Mouse (Mus musculus) frontal cortex, postnatal 36 days (tissue): ENCODE measurements around the gene Mysm1.

ENCODE experiments used
- DNase-seq, 2 experiments: peaks; one replicate each; pipeline ENCODE4 v3.0.0; 2022; ENCODE audit warnings: low spot score in 2 of 2

Gene Mysm1

DNA sequence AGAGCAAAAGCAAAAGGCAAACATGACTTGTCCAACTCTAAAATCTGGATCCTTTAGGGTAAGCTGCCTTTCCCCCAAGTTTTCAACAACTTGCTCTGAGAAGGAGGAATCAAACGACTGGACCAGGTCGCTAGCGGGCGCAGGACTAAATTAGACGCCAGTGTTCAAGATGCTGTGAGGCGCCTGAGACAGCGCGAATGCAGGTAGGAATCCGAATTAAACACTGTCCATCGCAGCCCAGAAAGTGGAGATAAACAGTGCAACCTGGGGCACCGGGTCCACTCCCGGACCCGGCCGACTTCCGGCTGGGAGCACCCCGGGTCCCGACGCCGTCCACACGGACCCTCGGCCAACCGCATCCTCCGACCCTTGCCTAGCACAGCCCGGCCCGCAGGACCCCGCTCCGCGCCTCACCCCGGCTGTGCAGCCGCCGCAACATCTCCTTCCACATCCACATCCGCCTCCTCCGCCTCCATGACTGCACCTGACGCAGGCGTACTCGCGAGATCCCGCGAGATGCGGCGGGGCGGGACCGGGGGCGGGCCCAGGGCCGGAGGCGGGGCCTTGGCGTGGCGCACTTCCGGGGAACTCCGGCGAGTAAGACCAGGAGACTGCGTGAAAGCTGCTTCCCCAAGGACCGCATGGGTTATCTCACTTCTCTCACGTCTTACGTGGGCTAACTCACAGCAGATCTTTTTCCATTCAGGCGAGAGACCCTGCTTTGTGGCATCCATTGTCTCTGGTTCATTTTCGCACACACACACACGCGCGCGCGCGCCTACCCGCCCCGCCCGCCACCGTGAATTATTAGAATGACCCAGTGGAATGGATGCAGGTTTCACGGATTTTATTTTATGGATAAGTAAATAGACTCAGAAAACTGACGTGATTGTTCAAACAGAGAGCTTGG lies at the start of gene Mysm1:
Gene Mysm1, minus strand, starts transcription at position 511 of the 910 bp plus-strand sequence.
- peak; percentile 91 to 95 for DNase-seq

DNA sequence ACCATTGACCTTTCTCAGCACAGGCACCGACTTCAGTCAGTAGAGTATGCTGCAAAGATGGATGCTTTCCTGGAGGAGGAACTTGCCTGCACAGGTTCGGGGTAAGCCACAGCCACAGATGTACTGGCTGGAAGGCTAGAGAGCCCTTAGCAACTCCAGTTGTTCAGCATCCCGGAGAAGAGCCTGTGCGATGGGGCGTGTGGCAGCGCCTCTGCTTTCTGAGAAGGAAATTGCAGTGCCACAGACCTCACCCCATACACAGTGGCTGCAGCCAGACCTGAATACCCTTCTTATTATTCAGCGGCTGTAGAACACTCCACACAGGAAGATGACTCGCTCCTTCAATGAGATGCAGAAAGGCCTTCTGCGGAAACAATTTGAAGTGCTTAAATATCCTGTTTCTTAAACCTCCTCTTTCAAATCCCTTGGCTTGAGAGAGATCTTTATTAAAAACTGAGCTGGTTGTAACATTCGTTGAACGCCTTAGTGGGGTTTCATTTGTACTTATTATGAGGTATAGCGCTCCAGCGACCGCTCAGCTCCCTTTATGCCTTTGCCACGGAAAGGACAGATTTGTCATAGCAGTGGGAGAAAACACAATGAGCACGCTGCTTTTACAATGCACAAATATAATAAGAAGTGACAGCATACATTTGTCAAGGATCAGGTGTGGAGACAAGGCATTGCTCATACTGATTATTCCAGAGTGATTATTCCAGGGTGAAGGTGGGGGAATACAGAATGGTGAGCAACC lies 47.1 kb upstream of the Mysm1 start:
- no peak for DNase-seq

DNA sequence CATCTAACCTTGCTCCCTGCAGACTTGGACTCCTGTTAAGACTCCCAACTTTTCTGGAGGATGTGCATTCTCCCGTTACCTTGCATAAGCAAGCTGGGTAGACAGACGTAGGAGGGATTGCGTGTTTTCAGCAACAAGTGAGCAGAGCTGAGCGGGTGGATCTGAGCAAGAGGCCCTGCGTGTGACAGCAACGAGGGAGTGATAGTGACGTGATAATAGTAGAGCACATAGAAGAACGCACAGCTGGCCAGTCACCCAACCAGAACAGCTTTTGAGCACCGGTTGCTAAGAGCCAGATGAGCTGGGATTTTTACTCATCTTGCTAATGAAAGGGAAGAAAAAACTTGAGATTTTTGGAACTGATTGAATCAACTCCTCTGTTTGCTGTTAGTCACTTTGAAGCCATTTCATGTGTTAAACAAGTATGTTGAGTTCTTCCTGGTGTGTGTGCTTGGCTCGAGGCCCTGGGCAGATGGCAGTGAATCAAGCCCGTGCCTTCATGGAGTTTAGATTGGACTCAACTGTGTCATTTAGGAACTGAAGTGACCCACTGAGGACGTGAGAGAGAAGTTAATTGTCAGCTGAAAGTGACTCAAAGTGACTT lies 44.6 kb upstream of the Mysm1 start:
- DNase-seq, result peak in 1 of 2 experiments; percentile 24

DNA sequence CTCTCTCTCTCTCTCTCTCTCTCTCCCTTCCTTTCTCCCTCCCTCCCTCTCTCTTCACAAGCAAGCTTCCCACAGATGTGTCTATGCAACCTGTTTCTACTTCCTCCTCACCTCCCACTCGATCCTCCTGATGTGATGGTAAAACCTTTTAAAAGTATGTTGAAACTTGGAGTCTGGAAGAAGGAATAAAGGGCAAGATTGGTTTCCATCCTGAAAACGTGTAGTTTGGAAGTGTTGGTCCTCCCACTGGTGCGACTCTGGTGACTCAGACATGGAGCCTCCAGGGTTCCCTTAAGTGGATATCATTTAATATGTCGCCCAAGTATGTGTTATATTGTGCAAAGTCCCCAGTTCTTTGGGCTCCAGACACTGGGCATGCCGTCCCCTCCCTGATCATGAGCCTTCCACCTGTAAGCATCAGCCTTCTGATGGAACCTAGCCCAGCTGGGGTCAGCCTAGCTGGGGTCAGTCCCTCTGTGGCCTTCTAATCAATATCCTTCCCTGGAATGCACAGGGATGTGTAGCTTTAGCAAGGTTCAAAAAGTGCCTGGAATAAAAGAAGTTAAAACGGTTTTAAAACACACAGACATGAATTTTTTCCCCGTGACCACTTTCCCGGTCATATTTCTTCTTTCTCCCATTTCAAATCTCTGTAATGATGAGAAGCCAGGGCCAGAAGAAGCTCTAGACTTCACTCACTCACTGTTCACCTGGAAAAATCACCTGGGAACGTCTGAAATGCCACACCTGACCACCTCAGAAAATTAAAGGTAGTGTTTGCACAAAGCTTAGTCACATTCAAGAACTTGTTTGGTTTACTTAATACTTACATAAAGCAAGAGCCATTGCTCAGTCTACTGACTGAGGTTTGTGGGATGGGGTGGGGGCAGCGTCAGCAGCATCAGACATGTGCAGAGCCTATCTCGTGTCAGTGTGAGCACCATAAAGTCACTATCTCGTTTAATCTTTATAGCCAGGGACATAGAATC lies 43.0 kb upstream of the Mysm1 start:
- peak in 1 of 2 experiments; percentile 17 for DNase-seq

DNA sequence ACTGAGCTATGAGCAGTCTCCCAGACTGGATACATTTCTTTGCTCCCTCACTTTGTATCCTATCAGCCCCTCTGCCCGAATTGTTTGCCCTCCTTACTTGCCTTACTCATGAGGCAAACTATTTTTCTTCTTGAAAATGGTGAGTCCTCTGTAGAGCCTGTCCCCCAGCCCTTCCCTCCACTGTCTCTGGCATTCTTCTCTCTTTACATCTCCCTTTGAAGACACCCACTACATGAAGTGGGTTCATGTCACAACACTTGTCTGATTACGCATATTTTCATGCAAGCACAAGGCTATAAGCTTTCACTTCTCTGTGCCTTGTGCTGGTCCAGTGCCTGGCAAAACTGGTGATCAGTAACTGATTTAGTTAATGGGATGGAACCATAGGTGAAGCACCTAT lies 41.3 kb upstream of the Mysm1 start:
- DNase-seq, result no peak

DNA sequence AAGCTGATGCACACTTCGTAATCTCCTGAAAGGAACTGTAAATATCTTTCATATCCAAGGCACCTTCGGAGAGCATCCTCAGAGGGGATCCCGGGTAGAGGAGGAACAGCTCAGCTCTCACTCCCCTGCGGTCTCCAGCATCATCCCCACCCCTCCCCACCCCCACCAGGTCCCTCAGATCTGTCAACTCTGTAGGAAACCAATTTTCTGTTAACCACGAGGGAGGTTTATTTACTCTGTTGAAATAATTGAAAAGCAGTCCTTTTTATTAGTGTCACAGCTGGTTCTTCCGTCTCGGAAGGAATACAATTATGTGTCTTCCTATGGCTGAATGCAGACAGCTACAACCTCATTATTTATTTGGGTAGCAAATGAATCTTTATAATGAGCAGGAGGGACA lies 39.3 kb upstream of the Mysm1 start:
- DNase-seq, result no peak

DNA sequence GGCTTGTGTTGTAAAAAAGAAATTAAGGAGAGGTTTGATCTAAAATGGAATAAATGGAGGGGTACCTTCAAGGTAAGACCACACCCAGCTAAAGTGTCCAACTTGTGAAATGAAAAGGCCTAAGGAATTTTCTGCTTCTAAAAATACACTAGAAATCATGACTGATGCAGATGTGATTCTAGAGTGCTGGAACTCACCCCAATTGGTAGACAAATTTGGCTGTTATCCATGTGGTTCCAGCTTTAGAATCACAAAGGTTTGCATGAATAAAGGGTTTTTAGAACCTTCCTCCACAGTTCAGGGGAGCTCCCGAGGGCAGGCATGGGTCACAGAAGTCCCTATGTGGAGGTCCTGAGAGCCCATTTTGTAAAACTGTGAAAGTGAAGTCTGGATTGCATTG lies 33.8 kb upstream of the Mysm1 start:
- DNase-seq, result no peak

DNA sequence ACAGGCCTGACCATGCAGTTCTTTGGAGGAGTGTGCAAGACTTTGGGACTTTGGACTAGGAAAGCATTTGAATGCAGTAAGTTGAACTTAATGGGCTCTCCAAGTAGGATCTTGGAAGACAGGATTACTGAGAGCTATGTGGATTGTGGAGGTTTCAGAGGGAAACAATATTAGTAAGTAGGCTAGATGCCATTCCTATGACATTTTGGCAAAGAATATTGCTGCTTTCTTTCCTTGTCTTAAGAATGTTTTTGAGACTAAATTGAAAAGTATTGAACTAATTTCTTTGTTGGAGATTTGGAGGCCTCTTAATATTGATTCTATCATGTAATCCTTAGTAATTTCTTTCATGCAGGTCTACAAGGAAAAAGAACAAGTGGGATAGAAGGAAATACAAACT lies 33.4 kb upstream of the Mysm1 start:
- no peak for DNase-seq

DNA sequence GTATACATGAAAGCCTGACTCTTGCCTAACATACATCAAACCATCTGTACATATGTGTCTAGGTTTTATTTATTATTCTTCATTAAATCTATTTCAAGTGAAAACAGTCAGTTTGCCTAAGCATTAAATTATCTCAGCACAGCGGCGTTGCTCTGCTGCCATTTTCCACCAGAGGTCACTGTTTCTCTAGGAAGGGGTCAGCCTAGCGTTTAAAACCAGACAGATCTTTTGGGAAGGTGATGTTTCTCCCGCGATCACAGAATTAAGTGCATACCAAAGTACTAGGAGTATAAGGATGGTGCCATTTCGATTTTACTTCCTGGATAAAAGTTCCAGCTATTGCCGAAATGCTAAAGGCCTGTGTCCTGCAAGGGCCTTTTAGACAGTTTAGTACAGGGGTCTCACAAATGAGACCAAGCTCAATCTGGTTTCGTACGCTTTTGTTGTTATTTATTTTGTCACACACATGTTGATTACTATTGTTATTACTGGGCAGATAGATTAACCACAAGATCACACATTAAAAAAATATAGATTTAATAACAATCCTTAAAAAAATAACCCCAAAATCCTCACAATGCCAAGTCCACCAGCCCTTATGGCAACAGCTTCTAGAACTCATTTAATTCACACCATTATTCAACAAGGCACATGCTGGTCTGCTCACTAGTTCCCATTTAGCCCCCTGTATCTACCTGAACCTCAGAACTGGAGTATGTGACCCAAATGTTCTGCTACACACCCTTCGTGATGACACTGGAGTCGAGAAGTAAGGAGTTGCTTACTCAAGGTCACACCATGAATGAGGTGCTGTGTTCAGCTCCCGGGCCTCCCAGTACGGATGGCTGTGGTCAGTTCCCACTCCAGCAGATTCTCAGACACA lies 29.5 kb upstream of the Mysm1 start:
- peak; percentile 76 to 77 for DNase-seq

DNA sequence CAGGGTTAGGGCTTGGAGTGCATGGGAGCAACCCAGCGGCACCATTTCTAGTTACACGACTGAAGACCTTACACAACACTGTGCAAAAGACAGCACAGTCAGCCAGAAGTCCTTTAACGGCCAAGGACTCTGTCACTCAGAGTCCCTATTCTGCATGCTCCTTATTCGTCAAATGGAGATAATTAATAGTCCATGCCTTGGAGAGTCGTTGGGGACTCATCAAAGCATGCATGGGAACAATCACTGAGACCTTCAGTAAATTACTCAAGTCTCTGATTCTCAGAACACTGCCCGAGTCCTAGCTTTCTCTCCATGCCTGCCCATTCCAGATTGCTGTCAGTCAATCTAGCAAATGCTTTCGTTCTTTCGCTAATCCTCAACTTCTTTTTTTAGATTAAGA lies 28.9 kb upstream of the Mysm1 start:
- DNase-seq, result no peak

DNA sequence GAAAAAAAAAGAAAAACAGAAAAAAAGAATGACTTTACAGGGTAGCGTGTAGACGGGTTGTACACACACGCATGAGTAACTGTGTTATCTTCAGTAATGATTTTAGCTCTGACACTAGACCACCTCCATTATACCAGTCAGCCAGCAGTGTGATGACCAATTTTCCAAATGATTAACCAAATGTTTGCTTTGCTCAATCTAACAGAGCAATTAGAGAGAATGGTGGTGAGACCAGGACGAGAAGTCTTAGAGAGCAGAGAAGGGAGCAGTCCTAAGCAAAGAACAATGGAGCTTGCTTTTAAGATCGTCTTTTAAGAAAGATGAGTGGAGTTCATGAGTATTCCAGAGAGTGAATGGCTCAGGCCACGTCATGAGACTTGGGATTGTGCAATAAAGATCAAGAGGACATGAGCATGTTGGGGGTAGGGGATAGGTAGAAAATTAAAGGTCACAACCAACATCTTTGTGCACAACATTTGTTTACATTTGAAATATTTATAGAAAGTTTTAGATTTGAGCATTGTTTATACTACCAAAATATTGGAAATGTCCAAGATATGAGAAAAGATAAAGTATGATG lies 26.4 kb upstream of the Mysm1 start:
- DNase-seq, result no peak

DNA sequence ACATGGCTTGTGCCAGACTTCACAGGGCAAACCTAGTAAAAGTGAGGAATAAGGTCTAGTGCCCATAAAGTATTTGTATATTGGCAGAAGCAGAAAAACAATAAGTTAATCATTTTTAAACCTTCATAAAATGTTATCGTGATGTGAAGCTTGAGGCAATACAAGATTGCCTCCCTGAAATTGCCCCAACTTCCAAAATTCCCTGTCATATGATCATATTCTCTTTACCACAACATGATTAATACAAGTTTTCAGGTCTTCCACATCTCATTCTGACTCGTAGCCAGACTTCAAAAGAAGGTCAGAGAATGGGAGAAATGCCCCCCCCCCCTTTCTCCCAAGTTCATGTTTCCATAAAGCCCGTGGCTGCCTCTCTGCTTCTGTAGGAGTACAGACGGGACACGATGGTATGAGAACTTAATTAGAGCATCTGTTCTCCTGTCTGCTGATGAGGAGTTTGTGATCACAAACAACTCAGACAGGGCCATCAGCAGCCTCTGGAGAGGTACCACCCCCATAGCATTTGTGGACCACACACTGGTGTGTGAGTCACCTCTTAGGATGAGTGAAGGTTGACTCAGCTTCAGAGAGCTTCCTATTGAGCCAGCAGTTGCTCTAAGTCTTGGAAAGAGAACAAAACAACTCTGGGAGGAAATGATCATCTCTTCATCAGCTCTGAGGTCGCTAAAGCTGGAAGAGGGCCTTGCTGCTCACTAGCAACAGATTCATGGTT lies 22.3 kb upstream of the Mysm1 start:
- no peak for DNase-seq

DNA sequence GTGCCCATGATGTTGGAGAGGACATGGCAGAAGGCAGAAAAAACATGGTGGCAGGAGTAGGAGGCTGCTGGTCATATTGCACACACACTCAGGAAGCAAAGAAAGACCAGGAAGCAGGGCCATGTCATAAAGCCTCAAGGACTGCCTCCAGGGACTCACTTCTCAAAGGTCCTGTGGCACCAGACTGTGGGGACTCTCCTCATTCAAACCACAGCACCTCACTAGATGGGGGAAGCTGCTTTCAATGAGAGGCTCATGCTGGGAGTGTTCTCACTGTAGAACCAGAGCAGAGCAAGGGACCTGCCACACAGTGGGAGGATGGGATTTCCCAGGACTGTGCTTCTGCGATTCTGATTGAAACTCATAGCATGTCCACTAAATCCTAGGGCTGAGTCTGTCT lies 21.2 kb upstream of the Mysm1 start:
- DNase-seq, result no peak

DNA sequence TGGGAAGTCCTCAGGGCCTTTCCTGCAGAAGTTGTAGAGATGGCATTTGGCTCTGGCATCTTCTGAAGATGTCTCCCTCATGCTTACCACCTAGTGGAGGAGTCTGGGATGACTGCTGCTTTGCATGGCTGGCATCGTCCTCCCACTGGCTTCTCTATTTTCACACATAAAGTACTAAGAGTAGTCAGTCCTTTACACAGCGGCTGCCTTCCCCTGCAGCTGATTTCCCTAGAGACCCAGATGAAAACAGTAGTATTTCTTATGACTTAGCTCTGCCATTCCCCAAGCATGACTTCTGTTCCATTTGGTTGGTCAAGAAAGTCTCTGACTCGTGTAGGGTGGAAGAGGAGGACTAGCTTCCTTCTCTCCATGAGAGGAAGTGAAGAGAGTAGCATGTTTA lies 20.3 kb upstream of the Mysm1 start:
- DNase-seq, result peak; percentile 48 to 65

DNA sequence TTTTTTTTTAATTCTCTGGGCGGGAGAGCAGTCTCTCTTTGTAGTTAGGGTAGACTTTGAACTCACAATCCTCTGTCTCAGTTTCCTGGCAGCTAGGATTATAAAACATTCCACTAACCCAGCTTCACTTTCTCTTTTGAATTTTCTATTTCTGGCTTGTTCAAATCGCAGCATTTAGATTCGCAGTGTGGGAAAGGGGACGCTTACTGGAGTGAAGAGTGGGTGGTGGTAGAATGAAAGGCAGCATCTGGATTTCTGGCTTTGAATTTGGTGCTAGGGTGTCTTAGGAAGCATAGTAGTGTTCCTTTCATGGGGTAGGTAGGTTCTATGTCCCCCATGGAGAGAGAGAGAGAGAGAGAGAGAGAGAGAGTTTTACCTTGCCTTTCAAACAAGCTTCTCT lies 17.0 kb upstream of the Mysm1 start:
- DNase-seq, result no peak

DNA sequence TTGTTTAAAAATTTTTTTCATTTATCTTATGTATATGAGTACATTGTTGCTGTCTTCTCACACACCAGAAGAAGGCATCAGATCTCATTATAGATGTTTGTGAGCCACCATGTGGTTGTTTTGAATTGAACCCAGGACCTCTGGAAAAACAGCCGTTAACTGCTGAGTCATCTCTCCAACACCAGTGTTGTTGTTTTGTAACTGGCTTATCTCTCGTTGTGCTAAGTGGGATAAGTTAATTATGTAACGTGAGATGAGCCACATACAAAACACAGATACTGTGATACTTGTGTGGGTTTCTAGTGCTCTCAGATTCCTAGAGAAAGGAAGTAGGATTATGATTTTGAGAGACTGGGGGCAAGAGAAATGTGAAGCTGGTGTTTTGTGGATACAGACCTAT lies 11.3 kb upstream of the Mysm1 start:
- DNase-seq, result no peak

DNA sequence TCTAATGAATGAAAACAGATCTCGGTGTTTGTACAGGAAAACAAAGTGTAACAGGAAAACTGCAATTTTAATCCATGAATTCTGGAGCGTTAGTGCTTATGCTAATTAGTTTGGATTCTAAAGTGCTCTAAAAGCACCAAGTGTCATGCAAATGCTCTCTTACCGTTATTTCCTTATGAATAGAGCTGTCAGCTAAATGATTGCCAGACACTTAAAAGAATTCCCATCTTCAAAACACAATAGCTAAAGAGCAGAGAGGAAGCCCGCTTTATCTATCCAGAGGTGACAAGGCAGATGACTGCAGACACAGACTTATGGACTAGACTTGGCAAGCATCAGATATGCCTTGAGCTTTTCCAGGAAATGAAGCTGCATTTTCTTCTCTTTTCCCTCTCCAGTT lies 8.8 kb upstream of the Mysm1 start:
- DNase-seq, result no peak

DNA sequence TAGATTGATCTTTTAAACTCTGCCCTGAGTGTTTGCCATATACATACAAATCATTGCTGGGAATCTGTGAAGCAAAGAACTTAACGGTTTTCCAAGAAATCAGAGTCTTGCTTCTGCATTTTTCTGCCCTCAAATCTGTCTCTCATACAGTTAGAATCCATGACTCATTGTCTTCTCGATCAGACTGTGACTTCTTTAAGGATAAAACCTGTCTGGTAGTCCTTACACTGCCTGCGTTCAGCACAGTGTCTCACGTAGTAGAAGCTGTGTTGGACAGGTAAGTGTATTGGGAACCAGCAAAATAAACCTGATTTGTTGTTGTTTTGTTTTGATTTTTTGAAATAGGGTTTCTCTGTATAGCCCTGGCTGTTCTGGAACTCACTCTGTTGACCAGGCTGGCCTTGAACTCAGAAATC lies 608 bp upstream of the Mysm1 start:
- no peak for DNase-seq

DNA sequence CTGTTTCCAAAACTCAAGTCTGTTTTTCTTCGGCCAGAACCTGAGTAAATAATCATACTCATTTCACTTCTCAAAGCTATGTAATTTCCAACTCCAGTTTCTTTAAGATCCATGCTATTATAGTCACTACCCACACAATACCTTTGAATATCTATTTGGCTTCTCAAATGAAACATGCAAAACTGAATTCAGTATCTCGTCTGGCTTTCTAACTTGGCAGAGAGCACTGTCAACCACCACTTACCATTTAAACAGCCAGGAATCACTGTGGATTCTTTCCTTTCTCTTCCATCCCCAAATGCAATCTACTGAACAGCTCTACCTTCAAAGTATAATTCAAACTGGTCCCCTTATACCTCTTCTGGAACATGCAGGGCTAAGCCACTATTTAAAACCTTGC lies 5.6 kb downstream of the Mysm1 start:
- DNase-seq, result peak in 1 of 2 experiments; percentile 20
